Mouse (Mus musculus) cerebellum, adult 9-11 months (tissue): ENCODE results near the gene Npas3.
A peak's percentile ranks its signal among the peaks of the same experiment; 100 is the strongest.

Source experiments
- DNase-seq: peaks from one replicate; pipeline ENCODE4 v3.0.0; 2022

The Npas3 gene

GRCm38 (mm10) chr12:53719896-53720295 lies 471.4 kb downstream of the Npas3 start:
- DNase-seq, result no peak

GRCm38 (mm10) chr12:53722156-53722555 lies 473.7 kb downstream of the Npas3 start:
- no peak for DNase-seq

GRCm38 (mm10) chr12:53722718-53723698 lies 474.5 kb downstream of the Npas3 start:
- no peak for DNase-seq

DNA sequence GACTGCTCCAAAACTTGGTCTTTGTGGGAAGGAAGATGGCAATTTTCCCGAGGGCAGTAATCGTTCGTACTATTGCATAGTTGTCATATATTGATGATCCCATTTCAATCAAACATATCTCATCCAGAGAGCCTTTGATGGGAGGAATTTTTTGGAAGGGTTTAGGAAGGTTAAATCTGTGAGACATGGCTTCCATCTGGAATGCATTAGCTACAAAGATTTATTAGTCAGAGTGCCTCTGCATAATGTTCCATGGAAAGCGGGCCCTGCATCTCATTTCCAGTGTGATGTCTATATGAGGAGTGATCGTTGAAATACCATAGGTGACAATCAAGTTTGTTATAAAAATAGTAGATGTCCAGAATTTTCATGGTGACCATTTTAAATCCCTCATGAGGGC lies 480.8 kb downstream of the Npas3 start:
- DNase-seq, result no peak

- no peak for DNase-seq
Observed at GRCm38 (mm10) chr12:53738549-53739292, 490.2 kb downstream of the Npas3 start.

GRCm38 (mm10) chr12:53746653-53747052 lies 498.2 kb downstream of the Npas3 start:
- no peak for DNase-seq

DNA sequence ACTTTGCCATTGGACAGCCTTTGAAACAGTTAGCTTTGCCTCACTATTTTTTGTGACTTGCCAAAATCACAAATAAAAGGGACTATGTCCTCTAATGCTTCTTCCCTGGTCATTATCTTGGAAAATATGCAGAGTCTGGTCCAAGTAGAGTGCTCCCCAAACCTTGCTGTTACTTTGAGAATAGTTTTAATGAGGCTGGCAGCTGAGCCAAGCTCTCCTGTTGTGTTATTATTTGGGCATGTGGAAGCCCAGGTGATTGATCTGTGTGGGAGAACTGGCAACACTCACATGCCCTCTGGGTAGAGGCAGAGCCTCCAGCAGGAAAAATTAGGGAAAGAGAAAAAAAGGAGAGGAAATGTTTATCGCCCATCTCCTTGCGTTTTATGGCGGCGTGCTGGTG lies 500.9 kb downstream of the Npas3 start:
- DNase-seq, result peak; percentile 25

DNA sequence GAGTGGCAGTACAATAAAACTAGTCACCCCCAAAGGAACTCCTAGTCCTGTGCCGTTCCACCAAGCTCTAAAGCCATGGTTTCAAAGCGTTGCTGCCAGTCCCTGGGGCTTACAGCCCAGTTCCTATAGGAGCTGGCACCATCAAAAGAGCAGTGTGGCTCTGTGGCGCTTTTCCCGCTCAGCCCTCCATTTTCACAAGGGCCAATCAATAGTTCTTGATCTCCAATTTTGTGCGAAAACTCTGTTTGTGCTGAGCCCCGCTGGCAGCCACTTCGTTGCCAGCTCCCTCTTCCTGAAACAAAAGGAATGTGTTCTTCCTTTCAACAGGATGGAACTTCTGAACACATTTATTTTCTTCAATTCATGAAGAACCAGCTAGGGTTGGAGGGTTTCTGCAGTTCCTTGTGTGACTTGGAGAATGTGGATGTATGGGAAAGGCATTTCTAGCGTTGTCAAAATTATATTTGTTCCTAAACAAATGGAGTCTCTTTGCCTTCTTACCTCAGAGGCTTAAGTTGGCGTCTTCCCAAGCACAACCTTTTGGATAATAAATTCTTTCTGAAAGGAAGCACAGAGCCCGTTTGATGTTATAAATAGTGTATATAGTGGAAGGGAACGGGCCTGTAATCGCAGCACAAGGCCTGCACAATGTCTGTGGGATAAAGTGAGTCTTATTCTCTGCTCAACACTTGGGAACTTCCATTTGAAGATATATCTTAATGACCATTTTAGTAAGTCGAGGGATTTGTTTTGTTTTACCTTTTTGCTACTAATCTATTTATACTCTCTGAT lies 504.0 kb downstream of the Npas3 start:
- DNase-seq, result no peak

DNA sequence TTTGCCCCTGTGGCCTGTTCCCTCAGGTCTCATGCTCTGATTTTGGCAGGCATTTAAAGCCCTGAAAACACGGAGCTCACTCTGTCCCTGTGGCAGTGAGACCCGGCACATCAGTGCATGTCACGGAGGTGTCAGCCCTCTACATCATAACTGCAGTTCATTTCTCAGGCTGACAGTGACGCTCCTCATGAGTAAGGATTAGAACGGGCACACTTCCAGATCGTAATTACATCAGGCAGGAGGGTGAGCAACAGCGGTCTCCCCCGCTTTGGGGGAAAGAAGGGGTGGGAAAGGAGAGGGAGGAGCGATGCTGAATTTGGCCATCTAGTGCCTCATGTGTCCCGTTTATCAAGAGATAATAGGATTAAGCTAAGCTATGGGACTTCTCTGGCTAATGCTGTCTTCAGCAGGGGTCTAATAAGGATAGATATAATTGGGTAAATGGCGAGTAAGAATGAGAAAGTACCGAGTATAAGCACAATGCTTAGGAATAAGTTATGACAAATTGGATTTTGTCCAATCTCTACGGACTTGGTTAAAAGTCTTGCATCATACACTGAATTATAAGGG lies 505.0 kb downstream of the Npas3 start:
- DNase-seq, result no peak

DNA sequence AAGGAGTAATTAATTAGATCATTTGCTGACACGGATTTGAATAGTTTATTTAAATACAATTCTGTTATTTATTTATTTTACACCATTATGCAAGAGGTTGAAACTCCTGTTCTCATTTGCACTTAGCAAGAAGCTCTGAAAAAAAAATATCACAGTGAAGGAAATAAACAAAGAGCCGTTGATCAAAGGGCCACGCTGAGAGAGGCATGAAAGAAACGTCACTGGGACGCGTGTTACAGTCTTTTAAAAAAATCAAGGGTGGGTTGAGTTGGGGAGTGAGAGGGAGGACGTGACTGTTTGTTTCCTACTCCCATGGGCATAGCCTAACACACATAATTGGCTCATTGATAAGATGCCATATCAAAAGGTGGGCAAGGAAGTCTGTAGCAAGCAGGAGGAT lies 505.8 kb downstream of the Npas3 start:
- no peak for DNase-seq

GRCm38 (mm10) chr12:53757631-53758030 lies 509.2 kb downstream of the Npas3 start:
- no peak for DNase-seq

DNA sequence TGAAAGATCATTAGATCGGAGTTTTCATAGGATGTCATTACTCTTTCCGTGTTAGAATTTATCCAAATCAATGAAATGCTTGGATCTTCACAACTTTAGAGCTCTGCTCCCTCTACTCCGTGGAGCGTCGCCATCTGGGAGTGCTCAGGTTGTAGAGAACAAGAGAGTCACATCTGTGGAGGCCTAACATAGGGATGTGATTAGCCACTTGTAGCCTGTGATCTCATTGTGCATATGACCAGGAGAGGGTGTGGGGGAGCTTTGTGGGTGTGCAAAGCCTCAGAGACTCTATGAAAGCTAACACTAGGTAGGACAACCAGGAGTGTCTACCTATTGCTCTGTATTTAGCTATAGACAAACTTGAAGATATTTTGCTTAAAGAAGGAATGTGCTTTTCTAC lies 509.9 kb downstream of the Npas3 start:
- no peak for DNase-seq

DNA sequence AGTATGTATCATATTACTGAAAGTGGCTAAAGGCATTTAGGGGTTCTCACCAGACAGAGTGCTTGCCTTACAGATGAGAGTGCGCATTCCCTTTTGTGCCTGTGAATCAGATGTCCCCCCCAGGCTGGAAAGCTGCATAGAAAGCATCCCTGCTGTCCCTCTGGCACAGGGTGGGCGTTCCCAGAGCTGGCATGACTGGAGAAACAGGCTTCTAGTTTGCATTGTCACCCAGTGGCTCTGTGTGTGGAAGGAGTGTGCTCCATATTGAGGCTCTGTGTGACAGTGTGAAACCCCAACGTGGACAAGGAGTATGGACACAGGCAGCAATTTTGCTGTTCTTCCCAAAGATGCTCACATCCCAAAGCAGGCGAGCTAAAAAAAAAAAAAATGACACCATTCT lies 515.7 kb downstream of the Npas3 start:
- DNase-seq, result no peak

DNA sequence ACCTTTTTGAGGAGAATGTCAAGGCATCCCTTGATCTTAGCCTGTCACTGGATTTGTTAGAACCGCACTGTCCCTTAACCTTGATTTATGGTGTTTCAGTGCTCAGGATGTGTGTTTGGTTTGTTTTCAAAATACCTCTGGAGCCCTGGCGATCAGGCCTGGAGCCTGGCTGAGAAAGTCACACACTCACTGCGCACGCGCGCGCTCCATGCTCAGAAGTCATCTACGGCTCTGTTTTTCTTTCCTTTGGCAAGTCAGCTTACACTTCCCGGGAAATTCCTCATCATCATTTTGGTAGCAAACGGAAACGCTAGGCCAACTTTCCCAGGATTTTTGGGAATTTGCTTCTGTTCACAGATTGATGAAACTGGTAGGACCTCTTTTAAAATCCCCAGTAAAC lies 519.9 kb downstream of the Npas3 start:
- DNase-seq, result no peak

- DNase-seq, result no peak
Observed at GRCm38 (mm10) chr12:53771394-53771936, 523.0 kb downstream of the Npas3 start.

- no peak for DNase-seq
Observed at GRCm38 (mm10) chr12:53781850-53782552, 533.5 kb downstream of the Npas3 start.

GRCm38 (mm10) chr12:53789501-53789900 lies 541.0 kb downstream of the Npas3 start:
- no peak for DNase-seq

DNA sequence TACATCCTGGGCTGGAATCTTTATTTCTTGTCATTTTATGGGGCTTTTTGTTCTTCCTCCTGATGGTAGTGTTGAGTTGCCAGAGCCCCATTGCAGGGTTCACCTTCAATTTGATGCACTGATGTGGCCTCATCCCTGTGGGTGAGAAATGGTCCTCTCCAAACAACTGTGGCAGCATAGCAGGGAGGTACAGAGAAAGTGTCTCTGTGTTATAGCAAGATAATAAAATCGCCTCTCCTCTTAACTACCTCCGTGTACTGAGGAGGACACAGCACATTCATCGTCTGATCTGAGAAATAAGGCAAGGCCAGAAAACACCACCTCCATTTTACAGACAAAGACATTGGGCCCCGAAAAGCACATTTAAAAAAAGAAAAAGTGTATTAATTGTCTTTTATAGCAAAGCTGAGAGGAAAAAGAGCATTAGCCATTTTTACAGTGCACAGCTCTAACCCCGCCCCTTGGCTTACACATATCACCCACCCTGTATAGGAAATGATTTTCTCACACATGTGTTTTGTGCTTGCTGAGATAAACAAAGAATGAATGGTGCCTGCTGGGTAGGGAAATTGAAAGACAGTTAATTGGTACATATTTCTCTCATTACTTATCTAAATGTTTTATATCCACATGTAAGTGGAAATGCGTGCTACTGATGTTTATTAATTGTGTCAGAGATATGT lies 546.4 kb downstream of the Npas3 start:
- DNase-seq, result no peak

DNA sequence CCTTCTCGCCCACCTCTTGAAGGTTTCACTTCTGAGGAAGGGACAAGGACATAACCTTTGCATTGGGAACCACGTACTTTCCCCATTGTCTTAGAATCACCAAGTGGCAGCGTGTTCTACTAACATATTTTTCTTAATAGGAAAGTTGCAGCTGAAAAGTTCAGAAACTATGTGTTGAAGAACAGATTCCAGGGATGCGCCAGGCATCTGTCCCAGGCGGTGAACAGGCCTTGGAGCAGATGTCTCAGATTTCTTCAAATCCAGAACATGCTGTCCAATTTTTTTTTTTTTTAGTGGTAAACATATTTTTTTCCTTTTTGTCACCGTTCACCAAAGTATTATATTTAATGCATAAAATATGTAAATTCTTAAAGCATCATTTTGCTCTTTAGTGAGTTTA lies 553.4 kb downstream of the Npas3 start:
- no peak for DNase-seq

DNA sequence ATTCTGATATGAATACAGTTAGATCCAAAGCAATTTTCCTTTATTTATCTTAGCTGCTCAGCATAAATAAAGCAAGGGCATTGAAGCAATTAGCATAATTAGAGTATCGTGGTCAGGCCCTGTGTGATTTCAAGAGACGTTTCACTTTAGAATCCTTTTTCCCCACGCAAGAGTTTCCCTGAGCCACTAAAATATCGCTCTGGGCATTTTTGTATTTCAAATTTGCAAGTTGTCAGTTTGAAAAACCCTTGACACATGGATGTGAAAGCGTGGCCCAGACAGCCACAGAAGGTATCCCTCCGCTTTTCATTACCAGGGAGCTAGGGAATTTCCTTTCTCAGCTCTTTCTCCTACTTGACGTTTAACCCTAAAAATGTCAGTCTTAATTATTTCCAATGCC lies 553.9 kb downstream of the Npas3 start:
- no peak for DNase-seq

DNA sequence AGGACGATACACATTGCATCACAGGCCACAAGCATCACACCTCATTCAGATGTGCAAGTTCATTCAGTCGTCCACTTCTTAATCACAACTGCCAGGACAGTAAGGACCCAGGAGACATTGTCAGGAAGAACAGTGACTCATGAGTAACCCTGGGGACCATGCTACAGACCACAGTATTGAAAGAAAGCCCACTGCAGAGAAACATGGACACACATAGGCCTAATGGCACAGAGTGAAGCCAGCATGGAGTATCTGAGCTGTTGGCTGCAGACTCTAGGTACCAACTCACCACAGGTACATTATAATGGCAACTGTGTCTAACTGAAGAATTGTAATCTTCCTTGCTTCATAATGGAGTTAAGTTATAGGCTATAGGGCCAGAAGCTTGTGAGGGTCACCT lies 561.6 kb downstream of the Npas3 start:
- no peak for DNase-seq
